Mouse (Mus musculus) brain, embryonic 14.5 days (tissue): ENCODE measurements around the gene Syndig1l. TPM values are rescaled to one million over a fixed set of nuclear protein-coding genes. Genes with fewer than 3 reads are reported as not detected.

ENCODE experiments used
- DNase-seq: peaks from one replicate; pipeline ENCODE4 v3.0.0-alpha.2; 2011; ENCODE audit warnings: low read depth
- CTCF ChIP-seq: fragments of 200-500 bp; IDR thresholded peaks from 2 replicates; pipeline ENCODE4 v1.5.1; 2012; ENCODE audit warnings: inconsistent platforms, mild to moderate bottlenecking, moderate library complexity, borderline replicate concordance; ENCODE audit not compliant: insufficient read depth, insufficient read length; ENCODE audit errors: extremely low read depth
- POLR2A ChIP-seq: fragments of 200-500 bp; IDR thresholded peaks from 2 replicates; pipeline ENCODE4 v1.6.1; 2012; ENCODE audit warnings: mild to moderate bottlenecking, inconsistent platforms, borderline replicate concordance; ENCODE audit not compliant: poor library complexity, insufficient read depth, insufficient read length, severe bottlenecking; ENCODE audit errors: extremely low read depth
- polyA plus RNA-seq: library from polyadenylated mRNA; depleted of rRNA; stranded (reverse); fragments of >200 nt; gene quantifications from 2 replicates; pipeline ENCODE4 v1.2.3, GENCODE M21; 2012; rRNA removed

Gene Syndig1l
- polyA plus RNA-seq, 1 experiment: 10.1 TPM

- no peak for TF ChIP-seq CTCF
- no peak for TF ChIP-seq POLR2A
- DNase-seq: peak; percentile 46
These were observed 23.7 kb downstream of the Syndig1l start for GRCm38 (mm10) chr12:84674666-84675526.

GRCm38 (mm10) chr12:84671646-84672045, 27.0 kb downstream of the Syndig1l start:
- no peak for DNase-seq
- TF ChIP-seq CTCF (no peak), POLR2A (no peak)

GRCm38 (mm10) chr12:84670555-84670954, 28.1 kb downstream of the Syndig1l start:
- peak; percentile 26 for DNase-seq
- TF ChIP-seq POLR2A (no peak), CTCF (peak; percentile 13; the same call in 1 of the 2 replicates)

GRCm38 (mm10) chr12:84653912-84654311, 44.7 kb downstream of the Syndig1l start:
- DNase-seq: peak; percentile 57
- peak; percentile 93 for TF ChIP-seq CTCF
- no peak for TF ChIP-seq POLR2A

- no peak for TF ChIP-seq POLR2A
- TF ChIP-seq CTCF: no peak
- no peak for DNase-seq
These were observed 48.4 kb downstream of the Syndig1l start for GRCm38 (mm10) chr12:84650234-84650633.

- TF ChIP-seq CTCF (no peak), POLR2A (no peak)
- no peak for DNase-seq
These were observed 58.0 kb downstream of the Syndig1l start, which contains the start of gene Vrtn for GRCm38 (mm10) chr12:84640654-84641053. TSS of gene Vrtn (plus strand) at chr12:84641019.

GRCm38 (mm10) chr12:84640253-84640652, 58.4 kb downstream of the Syndig1l start:
- no peak for DNase-seq
- TF ChIP-seq CTCF: no peak
- TF ChIP-seq POLR2A: no peak

- no peak for DNase-seq
- no peak for TF ChIP-seq POLR2A
- no peak for TF ChIP-seq CTCF
These were observed 66.8 kb downstream of the Syndig1l start for GRCm38 (mm10) chr12:84631867-84632266.

Other genes with a start within 250 kb of the Syndig1l start
- gene Aldh6a1, start 247.8 kb downstream of the Syndig1l start, polyA plus RNA-seq: 18.0 and 19.3 TPM in 2 replicates
- gene Lin52, start 247.4 kb downstream of the Syndig1l start, polyA plus RNA-seq: 24.5 and 40.8 TPM in 2 replicates
- 2.5 and 5.8 TPM in 2 replicates for gene Vsx2, start 129.1 kb downstream of the Syndig1l start, polyA plus RNA-seq
- gene Abcd4, start 81.4 kb downstream of the Syndig1l start, polyA plus RNA-seq: 25.1 and 34.0 TPM in 2 replicates
- 0.03 TPM in 1 of 2 replicates, not detected in the other for gene Vrtn, start 57.8 kb downstream of the Syndig1l start, polyA plus RNA-seq
- gene Npc2, start 74.3 kb upstream of the Syndig1l start, polyA plus RNA-seq: 64.0 and 66.2 TPM in 2 replicates
- 80.2 and 131 TPM in 2 replicates for gene Isca2, start 74.4 kb upstream of the Syndig1l start, polyA plus RNA-seq
- 0.72 and 1.4 TPM in 2 replicates for gene Ltbp2, start 177.7 kb upstream of the Syndig1l start, polyA plus RNA-seq